In genomic region chr19:5512091-5513004, GRCm38 (mm10) we compare ENCODE assay signal across 12 mouse cellular contexts. TPM values are rescaled to one million over a fixed set of nuclear protein-coding genes. Genes with fewer than 3 reads are reported as not detected.
DNase-seq lines count a peak whose midpoint lies in the region; ATAC-seq and TF ChIP-seq lines count a peak whose summit lies in the region.
"Had no signal": no experiment of that assay in that cellular context is flagged by ENCODE, and none has a peak within 500 bp of the region (broad histone marks: within the 10 kb centered on the region; RNA-seq: fewer than 3 reads in every experiment).

No protein-coding gene starts in this region.

- TF ChIP-seq CTCF in lung, embryonic 14.5 days (IDR thresholded peaks at IDR 0.05; ENCODE audit: low read depth): no peak

- WGBS in lung, embryonic 14.5 days: 73% methylated on average over 12 of the region's 12 CpGs
- WGBS in liver, embryonic 13.5 days (ENCODE audit: insufficient replicate concordance): 14% methylated on average over 12 of the region's 12 CpGs

- peak overlapping the region; percentile 1 for H3K4me3 ChIP-seq in erythroblast, embryonic 14.5 days (replicated peaks)
- no peak overlapping the region for H3K4me3 ChIP-seq in lung, embryonic 14.5 days (ENCODE audit: low read depth, low read length)
- peak overlapping the region; percentile 8 for H3K4me3 ChIP-seq in liver, embryonic 13.5 days (replicated peaks)

- H3K4me1 ChIP-seq in erythroblast, embryonic 14.5 days (ENCODE audit: control insufficient read depth): peaks cover 51% of the 10 kb centered on the region
- 0 out of 2 replicates have a peak, but pooled peaks cover 5% of the 10 kb centered on the region for H3K4me1 ChIP-seq in lung, embryonic 14.5 days (ENCODE audit: insufficient read depth)
- H3K4me1 ChIP-seq in liver, embryonic 13.5 days (replicated peaks): peaks cover 40% of the 10 kb centered on the region

- peak; percentile 57 for DNase-seq in lung, embryonic 14.5 days
- DNase-seq in lung, postnatal 10 days: no peak
- DNase-seq in liver, embryonic 13.5 days: no peak
- DNase-seq in splenic B cell, adult 2 months (ENCODE audit: low read depth, low spot score): peak; percentile 81
- DNase-seq in urinary bladder, postnatal 14 days (ENCODE audit: low spot score): no peak
- no peak for DNase-seq in layer of hippocampus, adult 9-10 months (ENCODE audit: low spot score)
- DNase-seq: forebrain, postnatal 0 days; kidney, adult 8-10 months had no signal

- no peaks in the 10 kb centered on the region for H3K9me3 ChIP-seq in erythroblast, embryonic 14.5 days (ENCODE audit: control insufficient read depth, low read length)
- H3K9me3 ChIP-seq in lung, embryonic 14.5 days (ENCODE audit: low read depth, low read length): no peaks in the 10 kb centered on the region
- H3K9me3 ChIP-seq in liver, embryonic 13.5 days (replicated peaks): no peaks in the 10 kb centered on the region

- H3K36me3 ChIP-seq in erythroblast, embryonic 14.5 days (ENCODE audit: control insufficient read depth): peaks cover 3% of the 10 kb centered on the region
- H3K36me3 ChIP-seq in lung, embryonic 14.5 days (ENCODE audit: insufficient read depth): no peaks in the 10 kb centered on the region
- no peaks in the 10 kb centered on the region for H3K36me3 ChIP-seq in liver, embryonic 13.5 days
- no peaks in the 10 kb centered on the region for H3K36me3 ChIP-seq in splenic B cell, adult 2 months (ENCODE audit: control insufficient read depth, insufficient read depth, low read length, poor library complexity, severe bottlenecking)
- H3K36me3 ChIP-seq: limb, embryonic 12.5 days had no signal

- ATAC-seq in erythroblast, adult 5-6 weeks (replicated peaks; ENCODE audit: low FRiP score, poor library complexity, severe bottlenecking): no peak
- no peak for ATAC-seq in lung, embryonic 14.5 days (ENCODE audit: insufficient read depth)
- no peak for ATAC-seq in liver, embryonic 13.5 days (ENCODE audit: low read depth)
- ATAC-seq: activated CD4-positive, CD25-positive, alpha-beta regulatory T cell, adult 4 months; forebrain, postnatal 0 days had no signal

- no peaks in the 10 kb centered on the region for H3K27me3 ChIP-seq in erythroblast, embryonic 14.5 days (ENCODE audit: control insufficient read depth)
- no peaks in the 10 kb centered on the region for H3K27me3 ChIP-seq in lung, embryonic 14.5 days (ENCODE audit: insufficient read depth, low read length)
- no peaks in the 10 kb centered on the region for H3K27me3 ChIP-seq in liver, embryonic 13.5 days
- no peaks in the 10 kb centered on the region for H3K27me3 ChIP-seq in splenic B cell, adult 2 months (ENCODE audit: control insufficient read depth, insufficient read depth, low read length, poor library complexity, severe bottlenecking)
- H3K27me3 ChIP-seq: limb, embryonic 12.5 days had no signal

- H3K27ac ChIP-seq in lung, embryonic 14.5 days (ENCODE audit: low read depth): no peak overlapping the region
- peak overlapping the region; percentile 65 for H3K27ac ChIP-seq in liver, embryonic 13.5 days
- H3K27ac ChIP-seq: limb, embryonic 12.5 days had no signal

- H3K4me2 ChIP-seq in lung, embryonic 14.5 days: 0 out of 2 replicates have a peak overlapping the region, but pooled peaks have one; percentile 2
- H3K4me2 ChIP-seq in liver, embryonic 13.5 days: peak overlapping the region; percentile 94

- H3K9ac ChIP-seq in lung, embryonic 14.5 days: no peak overlapping the region
- peak overlapping the region; percentile 77 for H3K9ac ChIP-seq in liver, embryonic 13.5 days
- H3K9ac ChIP-seq: forebrain, postnatal 0 days; limb, embryonic 12.5 days had no signal

RNA-seq across cellular contexts. Expression of gene Snx32, which starts 2.0 kb away (rescaled TPM):
- polyA plus RNA-seq in erythroblast, embryonic 14.5 days (2012): 1.3 and 1.5 TPM in 2 replicates
- total RNA-seq in erythroblast, adult 5-6 weeks (2015; ENCODE audit: low replicate concordance): 1.9 and 2.9 TPM in 2 replicates
- total RNA-seq in erythroblast, adult 5-6 weeks (2017; ENCODE audit: low replicate concordance): 11.7 and 13.4 TPM in 2 replicates
- 6.0 and 6.7 TPM in 2 replicates for polyA plus RNA-seq in lung, embryonic 14.5 days (2014; fragmentation: Nextera tagmentation; extraction: Ambion mirVana)
- polyA plus RNA-seq in liver, embryonic 13.5 days (2015; fragmentation: Nextera tagmentation; extraction: Ambion mirVana): 6.4 and 7.0 TPM in 2 replicates

RNA-seq across cellular contexts. Expression of gene 1700020D05Rik, which starts 8.8 kb away (rescaled TPM):
- polyA plus RNA-seq in erythroblast, embryonic 14.5 days (2012): 0.10 and 0.18 TPM in 2 replicates
- not detected in 2 replicates for total RNA-seq in erythroblast, adult 5-6 weeks (2015; ENCODE audit: low replicate concordance)
- total RNA-seq in erythroblast, adult 5-6 weeks (2017; ENCODE audit: low replicate concordance): 1.1 and 1.3 TPM in 2 replicates
- polyA plus RNA-seq in lung, embryonic 14.5 days (2014; fragmentation: Nextera tagmentation; extraction: Ambion mirVana): 0.18 TPM in 1 of 2 replicates, not detected in the other
- polyA plus RNA-seq in liver, embryonic 13.5 days (2015; fragmentation: Nextera tagmentation; extraction: Ambion mirVana): 0.09 TPM in 1 of 2 replicates, not detected in the other
- polyA plus RNA-seq: forebrain, postnatal 0 days had no signal

RNA-seq across cellular contexts. Expression of gene Cfl1, which starts 22.1 kb away (rescaled TPM):
- 151 and 164 TPM in 2 replicates for polyA plus RNA-seq in erythroblast, embryonic 14.5 days (2012)
- 516 and 540 TPM in 2 replicates for total RNA-seq in erythroblast, adult 5-6 weeks (2015; ENCODE audit: low replicate concordance)
- 293 and 380 TPM in 2 replicates for total RNA-seq in erythroblast, adult 5-6 weeks (2017; ENCODE audit: low replicate concordance)
- polyA plus RNA-seq in lung, embryonic 14.5 days (2014; fragmentation: Nextera tagmentation; extraction: Ambion mirVana): 3,236 and 3,318 TPM in 2 replicates
- polyA plus RNA-seq in liver, embryonic 13.5 days (2015; fragmentation: Nextera tagmentation; extraction: Ambion mirVana): 1,341 and 1,482 TPM in 2 replicates

RNA-seq across cellular contexts. Expression of gene Mus81, which starts 24.1 kb away (rescaled TPM):
- 5.2 and 9.4 TPM in 2 replicates for polyA plus RNA-seq in erythroblast, embryonic 14.5 days (2012)
- 12.5 and 18.6 TPM in 2 replicates for total RNA-seq in erythroblast, adult 5-6 weeks (2015; ENCODE audit: low replicate concordance)
- total RNA-seq in erythroblast, adult 5-6 weeks (2017; ENCODE audit: low replicate concordance): 1.8 and 8.3 TPM in 2 replicates
- polyA plus RNA-seq in lung, embryonic 14.5 days (2014; fragmentation: Nextera tagmentation; extraction: Ambion mirVana): 39.8 and 42.6 TPM in 2 replicates
- polyA plus RNA-seq in liver, embryonic 13.5 days (2015; fragmentation: Nextera tagmentation; extraction: Ambion mirVana): 16.3 and 16.8 TPM in 2 replicates

RNA-seq across cellular contexts. Expression of gene Efemp2, which starts 38.6 kb away (rescaled TPM):
- 0.03 and 0.04 TPM in 2 replicates for polyA plus RNA-seq in erythroblast, embryonic 14.5 days (2012)
- not detected in 2 replicates for total RNA-seq in erythroblast, adult 5-6 weeks (2015; ENCODE audit: low replicate concordance)
- 3.4 TPM in 1 of 2 replicates, not detected in the other for total RNA-seq in erythroblast, adult 5-6 weeks (2017; ENCODE audit: low replicate concordance)
- 178 and 192 TPM in 2 replicates for polyA plus RNA-seq in lung, embryonic 14.5 days (2014; fragmentation: Nextera tagmentation; extraction: Ambion mirVana)
- 20.4 and 21.4 TPM in 2 replicates for polyA plus RNA-seq in liver, embryonic 13.5 days (2015; fragmentation: Nextera tagmentation; extraction: Ambion mirVana)

Comparison
In these comparisons a context has a peak if more than half of its experiments do, and no peak if none do; other contexts are left out.
1. DNase-seq: peak in lung, embryonic 14.5 days (single experiment) and splenic B cell, adult 2 months (single experiment); none in lung, postnatal 10 days (single experiment), liver, embryonic 13.5 days (single experiment), urinary bladder, postnatal 14 days (single experiment) and layer of hippocampus, adult 9-10 months (single experiment).